Mouse (Mus musculus) neural tube, embryonic 13.5 days (tissue): ENCODE measurements around the gene Zfp811. TPM values are rescaled to one million over a fixed set of nuclear protein-coding genes. Genes with fewer than 3 reads are reported as not detected.

Source experiments
- ATAC-seq: fragments of 200-750 bp; cut with Nextera tagmentation; 2 replicates; pipeline ENCODE4 v1.8.0; 2017; ENCODE audit warnings: low read depth, mild to moderate bottlenecking, moderate TSS enrichment, moderate library complexity
- H3K27ac ChIP-seq: fragments of 300-500 bp; sonication (generic); replicated peaks from 2 replicates; pipeline ENCODE4 v1.5.1; 2015; ENCODE audit warnings: moderate library complexity, mild to moderate bottlenecking, inconsistent platforms
- H3K27me3 ChIP-seq: fragments of 300-500 bp; sonication (generic); 2 replicates; pipeline ENCODE4 v1.6.1; 2015; ENCODE audit warnings: mild to moderate bottlenecking, inconsistent platforms
- H3K36me3 ChIP-seq: fragments of 300-500 bp; sonication (generic); 2 replicates; pipeline ENCODE4 v1.6.1; 2015; ENCODE audit warnings: mild to moderate bottlenecking, inconsistent platforms
- H3K4me1 ChIP-seq: fragments of 300-500 bp; sonication (generic); replicated peaks from 2 replicates; pipeline ENCODE4 v1.6.1; 2015; ENCODE audit warnings: inconsistent platforms
- H3K4me2 ChIP-seq: fragments of 300-500 bp; sonication (generic); 2 replicates; pipeline ENCODE4 v1.6.1; 2015; ENCODE audit warnings: inconsistent platforms, mild to moderate bottlenecking, moderate library complexity
- H3K4me3 ChIP-seq: fragments of 300-500 bp; sonication (generic); 2 replicates; pipeline ENCODE4 v1.5.1; 2015; ENCODE audit warnings: mild to moderate bottlenecking, inconsistent platforms
- H3K9ac ChIP-seq: fragments of 300-500 bp; sonication (generic); 2 replicates; pipeline ENCODE4 v1.6.1; 2015; ENCODE audit warnings: moderate library complexity, mild to moderate bottlenecking, inconsistent platforms
- H3K9me3 ChIP-seq: fragments of 300-500 bp; sonication (generic); 2 replicates; pipeline ENCODE4 v1.6.1; 2016; ENCODE audit warnings: inconsistent platforms
- WGBS: fragments of 180-500 bp; shearing (Covaris S2); methylation state at CpG from one replicate; pipeline ENCODE4 v1.1.7; 2015; 5-methylcytosine and 5-hydroxymethylcytosine counted together
- polyA plus RNA-seq: library from polyadenylated mRNA; unstranded; fragments of >200 nt; fragmentation: Nextera tagmentation; extraction: Ambion mirVana; gene quantifications from 2 replicates; pipeline ENCODE4 v1.2.1, GENCODE M21; 2015

Zfp811 gene
- polyA plus RNA-seq, 1 experiment from 2014 or later: 55.0 TPM

DNA sequence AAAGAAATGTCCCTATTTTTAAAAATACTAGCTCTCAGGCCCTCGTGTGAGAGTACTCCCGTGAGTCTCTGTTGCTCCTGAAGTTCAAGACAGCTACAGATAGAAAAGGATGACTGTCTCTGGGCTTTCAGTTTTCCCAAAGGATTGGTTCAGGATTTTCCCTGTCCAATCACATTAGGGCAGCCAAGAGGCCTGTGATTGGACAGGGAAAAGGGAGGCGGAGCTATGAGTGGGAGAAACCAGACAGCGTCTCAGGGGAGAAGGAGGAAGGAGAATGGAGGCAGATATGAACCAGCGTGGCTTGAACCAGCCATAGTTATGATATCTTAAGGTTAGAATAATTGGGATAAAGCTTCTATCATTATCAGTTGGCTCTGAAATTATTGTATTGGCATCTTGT lies 59.1 kb downstream of the Zfp811 start:
- no peak overlapping the region for H3K9ac ChIP-seq
- no peaks in the 10 kb centered on the region for H3K27me3 ChIP-seq
- H3K4me2 ChIP-seq: no peak overlapping the region
- H3K4me1 ChIP-seq: no peaks in the 10 kb centered on the region
- H3K4me3 ChIP-seq: no peak overlapping the region
- H3K9me3 ChIP-seq: no peaks in the 10 kb centered on the region
- H3K36me3 ChIP-seq: no peaks in the 10 kb centered on the region
- ATAC-seq: no peak
- no peak overlapping the region for H3K27ac ChIP-seq
- WGBS: 50% methylated on average over 5 of the region's 5 CpGs

Other genes with a start within 250 kb of the Zfp811 start
- 0.53 TPM in 1 of 2 replicates, not detected in the other for gene Cyp4f37, start 188.6 kb downstream of the Zfp811 start, polyA plus RNA-seq
- gene Cyp4f40, start 151.0 kb downstream of the Zfp811 start, polyA plus RNA-seq: not detected in 2 replicates
- 1.0 and 1.6 TPM in 2 replicates for gene Cyp4f15, start 124.3 kb downstream of the Zfp811 start, polyA plus RNA-seq
- 24.3 and 28.1 TPM in 2 replicates for gene Zfp871, start 21.6 kb downstream of the Zfp811 start, polyA plus RNA-seq
- gene Zfp799, start 20.3 kb upstream of the Zfp811 start, polyA plus RNA-seq: 18.4 and 18.8 TPM in 2 replicates
- gene Zfp870, start 81.7 kb upstream of the Zfp811 start, polyA plus RNA-seq: 6.1 and 7.2 TPM in 2 replicates
- not detected in 2 replicates for gene Cyp4f14, start 107.4 kb upstream of the Zfp811 start, polyA plus RNA-seq
- 7.0 and 8.2 TPM in 2 replicates for gene Cyp4f13, start 137.5 kb upstream of the Zfp811 start, polyA plus RNA-seq
- 8.8 and 10.2 TPM in 2 replicates for gene Zfp472, start 155.9 kb upstream of the Zfp811 start, polyA plus RNA-seq
- gene Zfp952, start 183.2 kb upstream of the Zfp811 start, polyA plus RNA-seq: 19.3 and 23.2 TPM in 2 replicates
- gene Zfp763, start 223.5 kb upstream of the Zfp811 start, polyA plus RNA-seq: 25.9 and 27.4 TPM in 2 replicates